Mouse (Mus musculus) ES-Bruce4 (cell line): Measurements from ENCODE around the gene Ppp1r14c. TPM values are rescaled to one million over a fixed set of nuclear protein-coding genes. Genes with fewer than 3 reads are reported as not detected.

ENCODE experiments used
- H3K27ac ChIP-seq: 2 replicates; pipeline ENCODE4 v1.5.1; 2012; ENCODE audit warnings: low read length, inconsistent platforms; ENCODE audit not compliant: insufficient read depth
- H3K27me3 ChIP-seq: 2 replicates; pipeline ENCODE4 v1.6.1; 2012; ENCODE audit warnings: mild to moderate bottlenecking, low read length, inconsistent platforms; ENCODE audit not compliant: control insufficient read depth, poor library complexity, insufficient read depth, severe bottlenecking
- H3K36me3 ChIP-seq: 2 replicates; pipeline ENCODE4 v1.6.1; 2012; ENCODE audit warnings: inconsistent platforms, mild to moderate bottlenecking, low read length, moderate library complexity; ENCODE audit not compliant: control insufficient read depth, poor library complexity, insufficient read depth, severe bottlenecking
- H3K4me1 ChIP-seq: one replicate; pipeline ENCODE4 v1.8.1; 2011; ENCODE audit warnings: low read length; ENCODE audit not compliant: control insufficient read depth, insufficient read depth
- H3K4me3 ChIP-seq: 2 replicates; pipeline ENCODE4 v1.5.1; 2011; ENCODE audit warnings: low read depth, mild to moderate bottlenecking, low read length
- H3K9ac ChIP-seq: 2 replicates; pipeline ENCODE4 v1.6.1; 2012; ENCODE audit warnings: low read depth, mild to moderate bottlenecking, inconsistent platforms; ENCODE audit not compliant: poor library complexity, severe bottlenecking
- H3K9me3 ChIP-seq: replicated peaks from 2 replicates; pipeline ENCODE4 v1.6.1; 2012; ENCODE audit warnings: mild to moderate bottlenecking, low read length, inconsistent platforms; ENCODE audit not compliant: control insufficient read depth, poor library complexity, insufficient read depth, severe bottlenecking
- CTCF ChIP-seq: IDR thresholded peaks from one replicate; pipeline ENCODE4 v1.8.1; 2011; ENCODE audit warnings: low read depth, low read length
- EP300 ChIP-seq: IDR thresholded peaks from 2 replicates; pipeline ENCODE4 v1.6.1; 2011; ENCODE audit warnings: low read depth, low read length; ENCODE audit not compliant: insufficient read depth
- POLR2A ChIP-seq: IDR thresholded peaks from one replicate; pipeline ENCODE4 v1.8.1; 2011; ENCODE audit warnings: low read length; ENCODE audit not compliant: insufficient read depth
- polyA plus RNA-seq: library from polyadenylated mRNA; stranded (reverse); fragments of >200 nt; gene quantifications from 2 replicates; pipeline ENCODE4 v1.2.4, GENCODE M21; 2011; ENCODE audit warnings: low read depth; ENCODE audit not compliant: missing spikeins, insufficient read depth, insufficient read length

Gene Ppp1r14c
- polyA plus RNA-seq, 1 experiment, result 8.7 TPM

DNA sequence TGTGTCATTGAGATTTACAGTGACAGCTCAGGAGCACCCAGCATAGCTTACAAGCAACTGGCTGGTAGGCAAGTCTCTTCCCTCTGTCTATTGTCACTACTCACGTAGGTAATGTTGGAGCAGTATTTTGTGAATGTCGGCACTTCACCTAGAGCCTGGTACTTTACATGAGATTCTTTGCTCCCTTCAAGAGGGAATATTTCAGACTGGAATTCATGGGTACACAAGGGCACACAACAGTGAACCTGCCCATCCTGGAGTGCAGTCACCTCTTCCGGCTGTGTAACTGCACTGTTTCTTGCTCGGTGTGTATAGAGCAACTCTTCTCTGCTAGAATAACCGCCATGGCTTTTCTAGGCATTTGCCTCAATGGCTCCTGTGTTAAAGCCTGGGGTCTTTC lies 82.8 kb downstream of the Ppp1r14c start:
- H3K36me3 ChIP-seq, result no peaks in the 10 kb centered on the region
- no peak overlapping the region for H3K4me3 ChIP-seq
- TF ChIP-seq POLR2A (no peak), EP300 (no peak), CTCF (no peak)
- H3K27me3 ChIP-seq, result no peaks in the 10 kb centered on the region
- peaks cover 9% of the 10 kb centered on the region for H3K9me3 ChIP-seq
- H3K27ac ChIP-seq, result no peak overlapping the region
- no peaks in the 10 kb centered on the region for H3K4me1 ChIP-seq
- H3K9ac ChIP-seq, result no peak overlapping the region

DNA sequence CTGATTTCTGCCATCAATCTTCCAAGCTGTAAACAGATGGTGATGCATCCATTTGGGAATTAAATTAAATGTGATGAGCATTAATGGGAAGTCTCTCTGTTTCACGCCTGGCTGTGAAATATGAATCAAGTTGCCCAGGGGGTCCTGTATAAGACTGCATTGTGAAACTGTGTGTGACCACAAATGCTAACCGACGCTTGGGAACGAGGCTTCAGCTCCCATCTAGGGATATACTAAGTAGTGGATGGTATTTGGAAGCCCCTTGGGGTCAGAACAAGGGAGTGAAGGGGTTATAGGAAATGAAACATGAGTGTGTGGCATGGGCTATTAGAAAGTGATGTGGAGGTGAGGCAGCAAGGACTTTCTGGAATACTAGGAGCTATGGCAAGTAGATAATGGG lies 86.1 kb downstream of the Ppp1r14c start:
- Histone ChIP-seq H3K36me3 (no peaks in the 10 kb centered on the region), H3K27me3 (no peaks in the 10 kb centered on the region), H3K4me1 (no peaks in the 10 kb centered on the region), H3K27ac (no peak overlapping the region), H3K4me3 (no peak overlapping the region), H3K9ac (no peak overlapping the region), H3K9me3 (peaks cover 9% of the 10 kb centered on the region)
- TF ChIP-seq POLR2A (no peak), EP300 (no peak), CTCF (no peak)

- TF ChIP-seq EP300 (no peak), CTCF (no peak), POLR2A (no peak)
- H3K27ac ChIP-seq, result no peak overlapping the region
Observed at GRCm38 (mm10) chr10:3452822-3453475, 87.1 kb downstream of the Ppp1r14c start.

DNA sequence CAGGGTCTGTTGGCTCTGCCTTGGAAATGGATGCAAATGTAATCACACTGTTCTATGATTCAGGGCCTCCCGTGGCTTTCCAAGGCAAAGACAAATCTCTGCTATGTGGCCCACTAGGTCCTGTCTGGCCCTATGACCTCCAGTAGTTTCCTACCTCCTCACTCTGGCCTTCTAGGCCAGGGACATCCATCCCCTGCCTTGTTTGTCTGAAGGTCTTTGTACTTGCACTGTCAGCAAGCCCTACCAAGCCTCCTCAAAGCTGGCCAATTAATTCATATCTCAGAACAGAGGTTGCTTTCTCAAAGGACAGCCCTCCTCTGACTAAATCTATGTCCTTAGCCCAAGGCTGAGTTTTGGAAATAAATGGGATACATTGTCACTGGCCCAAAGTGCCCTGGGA lies 92.8 kb downstream of the Ppp1r14c start:
- no peaks in the 10 kb centered on the region for H3K4me1 ChIP-seq
- no peak overlapping the region for H3K27ac ChIP-seq
- no peak for TF ChIP-seq POLR2A
- no peak for TF ChIP-seq EP300
- TF ChIP-seq CTCF, result no peak
- no peaks in the 10 kb centered on the region for H3K9me3 ChIP-seq
- H3K27me3 ChIP-seq, result no peaks in the 10 kb centered on the region
- H3K4me3 ChIP-seq, result no peak overlapping the region
- H3K36me3 ChIP-seq, result no peaks in the 10 kb centered on the region
- H3K9ac ChIP-seq, result no peak overlapping the region

More at GRCm38 (mm10) chr10:3452822-3453475, 87.1 kb downstream of the Ppp1r14c start:
- Histone ChIP-seq H3K9ac (no peak overlapping the region), H3K4me1 (no peaks in the 10 kb centered on the region), H3K36me3 (no peaks in the 10 kb centered on the region), H3K27me3 (no peaks in the 10 kb centered on the region), H3K9me3 (peaks cover under 1% of the 10 kb centered on the region), H3K4me3 (no peak overlapping the region)

- Histone ChIP-seq H3K27me3 (no peaks in the 10 kb centered on the region), H3K4me3 (no peak overlapping the region), H3K27ac (no peak overlapping the region), H3K9me3 (no peaks in the 10 kb centered on the region), H3K36me3 (no peaks in the 10 kb centered on the region), H3K9ac (no peak overlapping the region), H3K4me1 (no peaks in the 10 kb centered on the region)
- TF ChIP-seq EP300 (no peak), POLR2A (no peak)
Observed at GRCm38 (mm10) chr10:3460841-3461240, 95.0 kb downstream of the Ppp1r14c start.

- H3K9me3 ChIP-seq, result no peaks in the 10 kb centered on the region
- no peak overlapping the region for H3K27ac ChIP-seq
- TF ChIP-seq POLR2A, result no peak
- no peak for TF ChIP-seq CTCF
- no peak for TF ChIP-seq EP300
- no peak overlapping the region for H3K9ac ChIP-seq
- H3K4me3 ChIP-seq, result no peak overlapping the region
- H3K27me3 ChIP-seq, result no peaks in the 10 kb centered on the region; the same call in 1 of the 2 replicates
- no peaks in the 10 kb centered on the region for H3K4me1 ChIP-seq
- H3K36me3 ChIP-seq, result no peaks in the 10 kb centered on the region
Observed at GRCm38 (mm10) chr10:3466135-3466626, 100.3 kb downstream of the Ppp1r14c start.
